Mouse (Mus musculus) forebrain, embryonic 16.5 days (tissue): ENCODE measurements around the gene Ncoa3. TPM values are rescaled to one million over a fixed set of nuclear protein-coding genes. Genes with fewer than 3 reads are reported as not detected.

Source experiments
- ATAC-seq: fragments of 200-750 bp; cut with Nextera tagmentation; 2 replicates; pipeline ENCODE4 v1.8.0; 2017; ENCODE audit warnings: mild to moderate bottlenecking, moderate library complexity
- H3K27ac ChIP-seq: fragments of 300-500 bp; sonication (generic); 2 replicates; pipeline ENCODE4 v1.5.1; 2014; ENCODE audit warnings: low read length, control low read depth
- H3K27me3 ChIP-seq: fragments of 300-500 bp; sonication (generic); replicated peaks from 2 replicates; pipeline ENCODE4 v1.6.1; 2014; ENCODE audit warnings: low read length; ENCODE audit not compliant: control insufficient read depth, insufficient read depth
- H3K36me3 ChIP-seq: fragments of 300-500 bp; sonication (generic); 2 replicates; pipeline ENCODE4 v1.6.1; 2014; ENCODE audit not compliant: control insufficient read depth, insufficient read depth
- H3K4me1 ChIP-seq: fragments of 300-500 bp; sonication (generic); replicated peaks from 2 replicates; pipeline ENCODE4 v1.6.1; 2014; ENCODE audit warnings: low read length; ENCODE audit not compliant: control insufficient read depth, insufficient read depth
- H3K4me2 ChIP-seq: fragments of 300-500 bp; sonication (generic); 2 replicates; pipeline ENCODE4 v1.6.1; 2014; ENCODE audit warnings: mild to moderate bottlenecking, low read length, control low read depth
- H3K4me3 ChIP-seq: fragments of 300-500 bp; sonication (generic); replicated peaks from 2 replicates; pipeline ENCODE4 v1.5.1; 2014; ENCODE audit warnings: mild to moderate bottlenecking, low read length, control low read depth
- H3K9ac ChIP-seq: fragments of 300-500 bp; sonication (generic); replicated peaks from 2 replicates; pipeline ENCODE4 v1.6.1; 2014; ENCODE audit warnings: low read depth, low read length, control low read depth
- H3K9me3 ChIP-seq: fragments of 300-500 bp; sonication (generic); 2 replicates; pipeline ENCODE4 v1.6.1; 2016; ENCODE audit warnings: low read length; ENCODE audit not compliant: control insufficient read depth
- WGBS: fragments of 180-500 bp; shearing (Covaris S2); extraction: QIAGEN DNeasy Blood & Tissue Kit; methylation state at CpG from one replicate; pipeline ENCODE4 v1.1.7; 2014; 5-methylcytosine and 5-hydroxymethylcytosine counted together
- polyA plus RNA-seq: library from polyadenylated mRNA; unstranded; fragments of >200 nt; fragmentation: Nextera tagmentation; extraction: Ambion mirVana; gene quantifications from 2 replicates; pipeline ENCODE4 v1.2.1, GENCODE M21; 2015

Gene Ncoa3
- polyA plus RNA-seq, 1 experiment from 2014 or later = 11.3 TPM

DNA sequence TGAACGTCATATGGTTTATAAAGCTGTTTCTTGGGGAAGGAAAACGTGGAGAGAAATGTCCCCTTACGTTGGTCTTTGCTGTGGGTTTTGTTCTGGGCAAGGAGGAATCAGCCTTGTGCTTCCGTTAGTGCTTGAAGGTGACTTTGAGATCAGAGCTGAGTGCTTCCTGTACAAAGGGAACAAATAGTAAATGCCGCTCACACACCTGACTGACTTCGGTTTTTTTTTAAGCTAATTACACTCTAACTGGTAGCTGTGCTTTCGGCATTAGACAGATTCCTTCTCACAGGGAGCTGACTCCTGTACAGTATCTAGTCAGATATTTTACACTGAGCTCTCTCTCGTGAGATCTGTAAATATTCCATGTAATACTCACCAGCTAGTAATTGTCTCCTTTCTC, 29.9 kb downstream of the Ncoa3 start:
- peak; percentile 48; the same call in 1 of the 2 replicates for ATAC-seq
- H3K27me3 ChIP-seq = no peaks in the 10 kb centered on the region
- no peak overlapping the region for H3K4me3 ChIP-seq
- peak overlapping the region; percentile 58 for H3K27ac ChIP-seq
- H3K36me3 ChIP-seq = no peaks in the 10 kb centered on the region
- 28% methylated on average over 8 of the region's 8 CpGs for WGBS
- no peak overlapping the region for H3K4me2 ChIP-seq
- H3K4me1 ChIP-seq = peaks cover 33% of the 10 kb centered on the region
- no peaks in the 10 kb centered on the region for H3K9me3 ChIP-seq
- 0 out of 2 replicates have a peak overlapping the region, but pooled peaks have one; percentile 29 for H3K9ac ChIP-seq

DNA sequence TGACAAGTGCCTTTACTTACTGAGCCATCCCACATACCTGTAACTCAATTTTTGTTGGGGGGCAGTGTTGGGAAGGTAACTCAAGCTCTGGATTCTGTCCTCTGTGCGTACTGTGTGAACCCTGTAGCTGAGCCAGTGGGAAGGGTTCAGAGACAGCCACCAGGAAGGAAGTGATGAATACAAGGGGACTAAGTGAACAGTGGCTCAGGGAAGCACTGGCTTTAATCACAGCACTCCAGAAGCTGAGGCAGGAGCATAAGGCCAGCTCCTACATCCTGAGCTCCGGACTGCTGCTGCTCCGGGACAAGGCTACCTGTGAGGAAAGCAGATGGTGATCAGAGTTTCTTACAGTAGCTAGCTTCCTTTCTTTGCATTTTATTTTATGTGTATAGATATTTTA, 31.6 kb downstream of the Ncoa3 start:
- Histone ChIP-seq H3K4me3 (no peak overlapping the region), H3K27me3 (no peaks in the 10 kb centered on the region), H3K9ac (no peak overlapping the region), H3K36me3 (no peaks in the 10 kb centered on the region), H3K4me1 (peaks cover 33% of the 10 kb centered on the region), H3K9me3 (no peaks in the 10 kb centered on the region), H3K27ac (no peak overlapping the region), H3K4me2 (no peak overlapping the region)
- ATAC-seq = no peak
- 80% methylated on average over 3 of the region's 3 CpGs for WGBS

GRCm38 (mm10) chr2:166024621-166025020, 32.2 kb downstream of the Ncoa3 start:
- Histone ChIP-seq H3K4me2 (no peak overlapping the region), H3K27me3 (no peaks in the 10 kb centered on the region), H3K9ac (no peak overlapping the region), H3K4me1 (peaks cover 36% of the 10 kb centered on the region), H3K4me3 (no peak overlapping the region), H3K9me3 (no peaks in the 10 kb centered on the region), H3K36me3 (no peaks in the 10 kb centered on the region), H3K27ac (no peak overlapping the region)
- WGBS = 44% methylated on average over 4 of the region's 4 CpGs
- peak; percentile 43; the same call in 1 of the 2 replicates for ATAC-seq

DNA sequence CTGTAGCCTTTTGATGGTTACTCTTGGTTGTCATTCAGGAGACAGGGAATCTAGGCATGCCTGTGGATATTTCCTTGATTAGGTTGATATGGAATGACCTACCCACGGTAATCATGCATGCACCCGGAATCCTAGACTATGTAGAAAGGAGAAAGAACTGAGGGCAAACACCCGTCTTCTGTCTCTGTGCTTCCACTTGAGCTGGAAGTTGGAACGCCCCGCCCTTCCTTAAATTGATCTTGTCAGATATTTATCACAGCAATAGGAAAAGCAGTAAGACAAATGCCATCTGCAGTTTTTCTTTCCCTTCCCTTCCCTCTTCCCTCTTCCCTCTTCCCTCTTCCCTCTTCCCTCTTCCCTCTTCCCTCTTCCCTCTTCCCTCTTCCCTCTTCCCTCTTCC, 33.5 kb downstream of the Ncoa3 start:
- H3K36me3 ChIP-seq = no peaks in the 10 kb centered on the region
- H3K4me1 ChIP-seq = peaks cover 36% of the 10 kb centered on the region
- H3K4me2 ChIP-seq = no peak overlapping the region
- no peak overlapping the region for H3K9ac ChIP-seq
- no peaks in the 10 kb centered on the region for H3K27me3 ChIP-seq
- no peak overlapping the region for H3K4me3 ChIP-seq
- H3K9me3 ChIP-seq = no peaks in the 10 kb centered on the region
- 87% methylated on average over 5 of the region's 5 CpGs for WGBS
- no peak for ATAC-seq
- H3K27ac ChIP-seq = no peak overlapping the region

GRCm38 (mm10) chr2:166027834-166028233, 35.4 kb downstream of the Ncoa3 start:
- Histone ChIP-seq H3K27me3 (no peaks in the 10 kb centered on the region), H3K9me3 (no peaks in the 10 kb centered on the region), H3K4me3 (no peak overlapping the region), H3K4me1 (peaks cover 28% of the 10 kb centered on the region), H3K36me3 (no peaks in the 10 kb centered on the region), H3K27ac (no peak overlapping the region), H3K4me2 (no peak overlapping the region), H3K9ac (no peak overlapping the region)
- WGBS = 95% methylated on average over 3 of the region's 3 CpGs
- no peak for ATAC-seq

DNA sequence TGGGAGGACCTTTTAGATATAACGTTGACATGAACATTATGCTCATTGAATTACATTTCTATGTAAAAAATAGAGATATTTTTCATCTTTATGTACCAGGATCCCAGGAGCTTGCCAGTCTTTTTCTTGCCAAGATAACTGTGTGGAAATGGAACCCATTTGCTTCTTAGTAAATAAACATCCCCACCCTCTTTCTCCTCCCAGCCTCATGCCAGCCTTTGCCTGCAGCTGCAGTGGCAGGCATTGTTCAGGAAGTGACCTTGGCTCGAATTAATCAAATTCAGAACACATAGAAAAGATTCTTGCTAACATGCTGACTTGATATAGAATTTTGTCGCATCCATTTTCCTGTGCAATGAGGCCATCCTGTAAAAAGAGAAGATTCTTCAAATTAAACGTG, 36.8 kb downstream of the Ncoa3 start:
- H3K36me3 ChIP-seq = no peaks in the 10 kb centered on the region
- H3K4me3 ChIP-seq = no peak overlapping the region
- WGBS = 50% methylated on average over 4 of the region's 4 CpGs
- no peaks in the 10 kb centered on the region for H3K9me3 ChIP-seq
- no peak overlapping the region for H3K4me2 ChIP-seq
- ATAC-seq = no peak
- H3K4me1 ChIP-seq = peaks cover 21% of the 10 kb centered on the region
- no peaks in the 10 kb centered on the region for H3K27me3 ChIP-seq
- peak overlapping the region; percentile 56 for H3K27ac ChIP-seq
- H3K9ac ChIP-seq = no peak overlapping the region

GRCm38 (mm10) chr2:166030256-166030995, 38.0 kb downstream of the Ncoa3 start:
- Histone ChIP-seq H3K4me2 (peak overlapping the region; percentile 24; the same call in 1 of the 2 replicates), H3K4me1 (peaks cover 16% of the 10 kb centered on the region), H3K9me3 (no peaks in the 10 kb centered on the region), H3K27ac (no peak overlapping the region), H3K9ac (no peak overlapping the region), H3K36me3 (no peaks in the 10 kb centered on the region), H3K27me3 (no peaks in the 10 kb centered on the region), H3K4me3 (no peak overlapping the region)
- ATAC-seq = no peak
- WGBS = 18% methylated on average over 13 of the region's 13 CpGs

DNA sequence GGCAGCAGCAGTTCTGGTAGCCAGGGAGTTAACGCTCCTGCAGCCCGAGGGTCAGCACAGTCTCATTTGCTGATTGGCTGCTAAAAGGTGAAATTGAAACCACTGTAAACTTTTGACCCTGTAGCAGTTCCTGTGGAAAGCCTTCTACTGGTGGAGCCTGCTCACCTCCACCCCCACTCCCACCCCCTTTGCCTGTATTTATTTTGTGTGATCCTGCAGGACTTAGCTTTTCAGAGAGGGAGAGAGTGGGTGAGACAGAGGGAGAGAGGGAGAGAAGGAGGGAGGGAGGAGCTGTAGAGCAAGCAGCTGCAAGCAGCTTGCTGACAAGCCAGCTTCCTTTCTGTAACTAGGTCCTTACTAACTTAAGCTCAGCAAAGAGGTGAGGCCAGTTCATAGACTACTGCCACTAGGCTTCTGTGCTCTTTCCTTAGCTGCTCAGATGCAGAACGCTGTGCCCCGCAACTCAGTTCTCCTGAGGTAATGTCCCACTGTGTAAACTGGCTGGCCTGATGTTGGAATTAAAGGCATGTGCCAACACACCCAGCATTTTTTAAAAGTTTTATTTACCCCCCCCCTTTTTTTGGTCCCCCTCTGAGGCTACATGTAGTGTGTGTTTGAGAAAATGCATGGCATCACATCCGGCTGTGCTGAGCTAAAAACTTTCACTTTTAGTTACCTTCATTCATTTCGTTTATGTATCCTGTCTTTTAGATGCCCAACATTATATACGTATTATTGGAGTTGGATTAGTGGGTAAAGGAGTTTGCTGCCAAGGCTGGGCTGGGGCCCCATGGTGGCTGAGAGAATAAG, 38.9 kb downstream of the Ncoa3 start:
- Histone ChIP-seq H3K4me2 (peak overlapping the region; percentile 24), H3K27ac (peak overlapping the region; percentile 21; the same call in 1 of the 2 replicates), H3K9ac (no peak overlapping the region), H3K4me1 (peaks cover 16% of the 10 kb centered on the region), H3K36me3 (no peaks in the 10 kb centered on the region), H3K9me3 (no peaks in the 10 kb centered on the region), H3K4me3 (no peak overlapping the region), H3K27me3 (no peaks in the 10 kb centered on the region)
- ATAC-seq = peak; percentile 73
- 35% methylated on average over 7 of the region's 7 CpGs for WGBS

DNA sequence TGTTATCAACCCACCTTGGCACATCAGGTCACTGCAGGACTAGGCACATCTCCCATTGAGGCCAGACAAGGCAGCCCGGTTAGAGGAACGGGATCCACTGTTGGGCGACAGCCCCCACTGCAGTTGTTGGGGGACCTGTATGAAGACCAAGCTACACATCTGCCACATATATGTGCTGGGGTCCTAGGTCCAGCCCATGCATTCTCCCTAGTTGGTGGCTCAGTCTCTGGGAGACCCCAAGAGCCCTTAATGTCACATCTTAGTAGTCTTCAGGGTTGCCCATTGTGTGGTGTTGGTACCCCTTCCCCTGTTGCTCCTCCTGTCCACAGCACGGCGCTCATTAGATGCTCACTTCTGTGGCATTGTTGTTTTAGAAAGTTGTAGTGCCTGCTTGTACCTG, 40.2 kb downstream of the Ncoa3 start:
- Histone ChIP-seq H3K4me2 (no peak overlapping the region), H3K27me3 (no peaks in the 10 kb centered on the region), H3K4me3 (no peak overlapping the region), H3K9me3 (no peaks in the 10 kb centered on the region), H3K36me3 (no peaks in the 10 kb centered on the region), H3K27ac (no peak overlapping the region), H3K4me1 (peaks cover 16% of the 10 kb centered on the region), H3K9ac (no peak overlapping the region)
- no peak for ATAC-seq
- WGBS = 83% methylated on average over 5 of the region's 5 CpGs
